Mouse (Mus musculus) 416B (cell line): ENCODE results near the gene Hmcn1.

ENCODE experiments used
- DNase-seq: peaks from one replicate; pipeline ENCODE4 v3.0.0; 2011; ENCODE audit warnings: low read depth

Gene Hmcn1

GRCm38 (mm10) chr1:150639522-150639921, 353.7 kb downstream of the Hmcn1 start:
- peak; percentile 8 for DNase-seq

- DNase-seq, result peak; percentile 8
Measured at GRCm38 (mm10) chr1:150632506-150632905, 360.7 kb downstream of the Hmcn1 start.

GRCm38 (mm10) chr1:150631856-150632171, 361.4 kb downstream of the Hmcn1 start:
- DNase-seq, result no peak

GRCm38 (mm10) chr1:150631035-150631855, 362.0 kb downstream of the Hmcn1 start:
- DNase-seq, result no peak

GRCm38 (mm10) chr1:150623226-150623625, 370.0 kb downstream of the Hmcn1 start:
- DNase-seq, result no peak

- no peak for DNase-seq
Measured at GRCm38 (mm10) chr1:150610539-150610938, 382.7 kb downstream of the Hmcn1 start.

GRCm38 (mm10) chr1:150606173-150606572, 387.1 kb downstream of the Hmcn1 start:
- no peak for DNase-seq

GRCm38 (mm10) chr1:150593614-150594013, 399.6 kb downstream of the Hmcn1 start:
- DNase-seq, result no peak

DNA sequence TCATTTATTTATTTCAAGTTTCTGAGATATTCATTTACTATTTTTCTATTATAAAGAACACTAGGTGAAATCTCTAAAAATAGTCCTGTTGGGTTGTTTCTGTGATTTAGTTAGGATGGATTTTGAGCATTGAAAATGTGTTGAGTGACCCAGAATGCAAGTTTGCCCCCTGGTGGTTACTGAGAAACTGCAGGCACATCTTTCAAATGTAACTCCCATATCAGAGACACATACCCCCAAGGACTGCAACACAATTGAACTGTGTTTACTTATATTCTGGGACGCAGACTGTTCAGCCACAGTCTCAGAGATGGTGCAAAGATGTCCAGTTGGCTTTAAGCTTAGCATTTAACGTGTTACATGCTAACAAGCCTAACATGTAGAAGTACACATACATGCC, 402.0 kb downstream of the Hmcn1 start:
- peak; percentile 38 for DNase-seq

DNA sequence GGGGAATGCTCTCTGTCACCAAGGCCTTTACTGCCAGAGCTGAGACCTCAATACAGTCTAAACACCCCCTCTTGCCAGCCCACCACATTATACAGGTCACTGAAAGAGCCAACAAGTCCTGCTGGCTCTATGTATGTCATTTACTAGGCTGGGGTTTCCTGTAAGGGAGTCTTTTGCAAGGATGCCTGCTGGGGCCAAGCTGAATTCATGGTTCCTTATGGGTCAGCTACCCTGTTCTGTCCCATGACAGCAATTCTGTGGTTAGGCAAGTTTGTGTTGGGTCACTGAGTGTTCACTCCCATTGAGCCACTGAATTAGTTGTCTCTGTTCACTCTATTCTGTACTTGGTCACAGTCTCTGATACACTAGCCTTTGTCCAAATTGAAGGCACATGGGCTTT, 405.8 kb downstream of the Hmcn1 start:
- DNase-seq, result no peak

DNA sequence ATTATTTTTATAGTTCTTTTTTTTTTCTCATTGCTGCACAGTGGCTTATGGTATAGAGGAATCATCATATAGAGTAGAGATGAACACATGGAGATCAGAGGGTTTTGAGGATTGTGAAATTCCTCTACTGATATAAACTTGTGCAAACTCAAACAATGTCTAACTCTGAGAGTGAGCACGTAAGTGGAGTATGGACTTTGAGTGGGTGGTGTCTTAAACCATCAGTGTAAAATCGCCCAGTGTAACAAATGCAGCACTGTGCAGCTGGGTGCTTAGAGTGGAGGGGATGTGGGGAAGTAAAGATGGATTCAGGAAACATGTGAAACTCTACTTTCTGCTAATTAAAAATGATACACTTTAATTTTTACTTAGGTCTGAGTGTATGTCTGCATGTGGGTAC, 408.8 kb downstream of the Hmcn1 start:
- DNase-seq, result no peak

DNA sequence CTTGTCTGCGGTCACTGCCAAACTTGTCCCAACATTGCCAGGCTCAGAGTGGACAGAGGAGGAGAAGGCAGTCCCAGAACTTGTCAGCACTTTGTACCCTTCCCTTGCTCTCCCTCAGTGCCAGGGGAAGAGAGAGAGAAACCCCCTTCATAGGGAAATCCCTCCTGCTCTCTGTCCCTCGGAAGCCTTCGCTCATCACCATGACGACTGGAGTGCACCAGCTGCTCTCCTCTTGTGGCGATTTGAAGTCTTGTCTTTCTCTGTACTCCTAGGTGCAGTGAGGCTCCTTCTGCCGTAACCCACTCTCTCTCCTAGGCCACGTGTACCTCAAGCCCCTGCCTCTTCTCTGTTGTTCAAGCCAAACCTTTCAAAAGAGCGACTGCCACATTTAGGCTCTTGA, 409.5 kb downstream of the Hmcn1 start:
- DNase-seq, result no peak

GRCm38 (mm10) chr1:150580561-150580960, 412.7 kb downstream of the Hmcn1 start:
- no peak for DNase-seq

- DNase-seq, result no peak
Measured at GRCm38 (mm10) chr1:150573407-150573806, 419.8 kb downstream of the Hmcn1 start.

- no peak for DNase-seq
Measured at GRCm38 (mm10) chr1:150570562-150571156, 422.6 kb downstream of the Hmcn1 start.

- DNase-seq, result no peak
Measured at GRCm38 (mm10) chr1:150569820-150570543, 423.3 kb downstream of the Hmcn1 start.

- DNase-seq, result no peak
Measured at GRCm38 (mm10) chr1:150566287-150566686, 426.9 kb downstream of the Hmcn1 start.

GRCm38 (mm10) chr1:150556621-150557020, 436.6 kb downstream of the Hmcn1 start:
- DNase-seq, result no peak

DNA sequence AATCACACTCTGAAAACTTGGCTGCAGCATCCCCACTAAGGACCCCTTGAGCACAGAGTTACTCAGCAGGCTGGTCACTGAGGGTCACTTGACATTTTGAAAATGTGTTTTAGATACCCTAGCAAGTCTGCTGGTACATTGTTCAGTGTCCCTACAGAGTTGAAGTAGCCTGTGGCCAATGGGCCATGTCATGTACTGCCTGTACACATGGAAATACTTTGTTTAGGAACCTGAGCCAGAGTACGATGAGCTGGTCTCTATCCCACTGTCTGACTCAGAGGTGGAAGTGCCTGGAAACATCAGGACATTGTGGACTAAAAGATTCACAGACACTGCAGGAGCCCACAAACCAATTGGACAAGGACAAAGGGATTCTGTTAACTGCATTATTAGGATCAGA, 441.8 kb downstream of the Hmcn1 start:
- no peak for DNase-seq

DNA sequence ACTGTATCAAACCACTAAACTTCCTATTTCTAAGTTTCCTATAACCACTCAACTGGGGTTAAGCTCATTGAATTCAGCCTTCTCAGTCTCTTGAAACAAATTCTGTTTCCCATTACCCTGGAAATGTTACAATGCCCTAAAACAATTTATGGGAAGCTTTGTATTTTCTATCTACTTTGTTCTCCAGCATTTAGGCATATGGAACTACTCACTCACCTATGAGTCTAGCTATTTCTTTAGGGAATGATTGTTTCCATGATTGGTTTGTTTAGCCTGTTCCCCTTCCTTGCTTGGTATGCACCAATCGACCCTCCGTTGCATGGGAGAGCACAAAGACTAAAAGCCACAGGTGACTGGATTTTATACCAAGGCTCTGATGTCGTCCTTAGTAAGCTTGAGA, 446.8 kb downstream of the Hmcn1 start:
- no peak for DNase-seq

- DNase-seq, result peak; percentile 68
Measured at GRCm38 (mm10) chr1:150540267-150540666, 453.0 kb downstream of the Hmcn1 start.

GRCm38 (mm10) chr1:150537410-150538128, 455.7 kb downstream of the Hmcn1 start:
- DNase-seq, result no peak
